Mouse (Mus musculus) liver, embryonic 14.5 days (tissue): ENCODE measurements at regions not wholly inside any gene's neighbourhood (a gene's known extent, or its start where the extent isn't known, plus 50 kb on each side); places are given as distances from the start of the nearest gene placed in this dataset.
A peak's percentile ranks its signal among the peaks of the same experiment; 100 is the strongest.

ENCODE experiments used
- ATAC-seq: fragments of 200-750 bp; cut with Nextera tagmentation; 2 replicates; pipeline ENCODE4 v1.8.0; 2017; ENCODE audit warnings: moderate number of reproducible peaks, mild to moderate bottlenecking, moderate library complexity; ENCODE audit not compliant: insufficient read depth
- DNase-seq, 3 experiments: peaks; one replicate each; pipeline ENCODE4 v3.0.0-alpha.2; 2012 to 2013; ENCODE audit warnings: low read depth in 3 of 3, low spot score in 3 of 3
- H3K27ac ChIP-seq: fragments of 300-500 bp; sonication (generic); 2 replicates; pipeline ENCODE4 v1.5.1; 2014; ENCODE audit warnings: moderate library complexity, mild to moderate bottlenecking, control low read depth, inconsistent platforms
- H3K27me3 ChIP-seq: fragments of 300-500 bp; sonication (generic); 2 replicates; pipeline ENCODE4 v1.6.1; 2014; ENCODE audit warnings: mild to moderate bottlenecking, low read length, moderate library complexity; ENCODE audit not compliant: control insufficient read depth, insufficient read depth
- H3K36me3 ChIP-seq: fragments of 300-500 bp; sonication (generic); replicated peaks from 2 replicates; pipeline ENCODE4 v1.6.1; 2014; ENCODE audit warnings: low read depth; ENCODE audit not compliant: control insufficient read depth, insufficient read depth
- H3K4me1 ChIP-seq, 2 experiments: fragments of 200-500 bp in 1 of 2; fragments of 300-500 bp in 1 of 2; sonication (generic) in 1 of 2; replicated peaks; 2 replicates each; pipeline ENCODE4 v1.6.1; 2012 to 2014; ENCODE audit warnings: antibody characterized with exemption in 1 of 2, inconsistent platforms in 1 of 2, low read length in 1 of 2; ENCODE audit not compliant: control insufficient read depth in 2 of 2, insufficient read depth in 2 of 2
- H3K4me2 ChIP-seq: fragments of 300-500 bp; sonication (generic); 2 replicates; pipeline ENCODE4 v1.6.1; 2014; ENCODE audit warnings: low read depth, mild to moderate bottlenecking, control low read depth, moderate library complexity
- H3K4me3 ChIP-seq, 2 experiments: fragments of 200-500 bp in 1 of 2; fragments of 300-500 bp in 1 of 2; sonication (generic) in 1 of 2; 2 replicates each; pipeline ENCODE4 v1.5.1; 2012 to 2014; ENCODE audit warnings: low read depth in 2 of 2, low read length in 2 of 2, mild to moderate bottlenecking in 2 of 2, control low read depth in 1 of 2, inconsistent platforms in 1 of 2, moderate library complexity in 1 of 2; ENCODE audit not compliant: insufficient read depth in 1 of 2
- H3K9ac ChIP-seq: fragments of 300-500 bp; sonication (generic); replicated peaks from 2 replicates; pipeline ENCODE4 v1.6.1; 2014; ENCODE audit warnings: mild to moderate bottlenecking, control low read depth, moderate library complexity
- H3K9me3 ChIP-seq: fragments of 300-500 bp; sonication (generic); 2 replicates; pipeline ENCODE4 v1.6.1; 2016; ENCODE audit warnings: low read length, mixed read lengths; ENCODE audit not compliant: control insufficient read depth
- CTCF ChIP-seq: IDR thresholded peaks from 2 replicates; pipeline ENCODE4 v1.5.1; 2016; ENCODE audit warnings: antibody characterized with exemption, low read depth, control low read depth
- EP300 ChIP-seq: IDR thresholded peaks from 2 replicates; pipeline ENCODE4 v1.6.1; 2016; ENCODE audit warnings: antibody characterized with exemption, low read depth
- WGBS: fragments of 180-500 bp; shearing (Covaris S2); extraction: QIAGEN DNeasy Blood & Tissue Kit; methylation state at CpG from one replicate; pipeline ENCODE4 v1.1.7; 2014; ENCODE audit not compliant: insufficient replicate concordance; 5-methylcytosine and 5-hydroxymethylcytosine counted together

GRCm38 (mm10) chr5:64401737-64402136 lies 245.6 kb downstream of the Tbc1d1 start:
- Histone ChIP-seq H3K36me3 (no peaks in the 10 kb centered on the region), H3K9ac (no peak overlapping the region), H3K4me2 (no peak overlapping the region), H3K27me3 (no peaks in the 10 kb centered on the region), H3K27ac (no peak overlapping the region), H3K9me3 (no peaks in the 10 kb centered on the region), H3K4me3 (no peak overlapping the region), H3K4me1 (peaks cover 0 to 6% of the 10 kb centered on the region in 2 experiments; a peak in 1 of 4 replicates)
- TF ChIP-seq CTCF (no peak), EP300 (no peak)
- no peak for ATAC-seq
- WGBS = 69% methylated on average over 9 of the region's 9 CpGs
- DNase-seq = no peak

GRCm38 (mm10) chr5:64403077-64403981 lies 247.2 kb downstream of the Tbc1d1 start:
- H3K27ac ChIP-seq = no peak overlapping the region
- no peak for ATAC-seq
- TF ChIP-seq EP300 = no peak
- TF ChIP-seq CTCF = no peak

GRCm38 (mm10) chr5:64403982-64404345 lies 247.9 kb downstream of the Tbc1d1 start:
- ATAC-seq (no peak), DNase-seq (no peak)
- no peaks in the 10 kb centered on the region for H3K36me3 ChIP-seq
- WGBS = 71% methylated on average over 7 of the region's 7 CpGs
- H3K9me3 ChIP-seq = no peaks in the 10 kb centered on the region
- no peak for TF ChIP-seq EP300
- no peak for TF ChIP-seq CTCF
- H3K9ac ChIP-seq = no peak overlapping the region
- no peak overlapping the region for H3K27ac ChIP-seq
- no peak overlapping the region for H3K4me3 ChIP-seq
- H3K4me1 ChIP-seq = peaks cover 0 to 6% of the 10 kb centered on the region in 2 experiments; a peak in 1 of 4 replicates
- H3K27me3 ChIP-seq = no peaks in the 10 kb centered on the region
- no peak overlapping the region for H3K4me2 ChIP-seq

More at GRCm38 (mm10) chr5:64403077-64403981, 247.2 kb downstream of the Tbc1d1 start:
- no peak overlapping the region for H3K4me3 ChIP-seq
- 60% methylated on average over 11 of the region's 11 CpGs for WGBS
- DNase-seq = no peak
- H3K9ac ChIP-seq = no peak overlapping the region
- H3K9me3 ChIP-seq = no peaks in the 10 kb centered on the region
- no peaks in the 10 kb centered on the region for H3K36me3 ChIP-seq
- peaks cover 0 to 6% of the 10 kb centered on the region in 2 experiments; a peak in 1 of 4 replicates for H3K4me1 ChIP-seq
- H3K4me2 ChIP-seq = no peak overlapping the region
- H3K27me3 ChIP-seq = no peaks in the 10 kb centered on the region

- ATAC-seq = no peak
- no peak overlapping the region for H3K4me3 ChIP-seq
- TF ChIP-seq CTCF = no peak
- H3K9me3 ChIP-seq = no peaks in the 10 kb centered on the region
- no peak overlapping the region for H3K9ac ChIP-seq
- 72% methylated on average over 5 of the region's 5 CpGs for WGBS
- no peaks in the 10 kb centered on the region for H3K27me3 ChIP-seq
- no peak overlapping the region for H3K27ac ChIP-seq
- peaks cover 0 to 6% of the 10 kb centered on the region in 2 experiments; a peak in 1 of 4 replicates for H3K4me1 ChIP-seq
- DNase-seq = no peak
- no peak overlapping the region for H3K4me2 ChIP-seq
- H3K36me3 ChIP-seq = no peaks in the 10 kb centered on the region
These were observed 248.4 kb downstream of the Tbc1d1 start for GRCm38 (mm10) chr5:64404512-64404911.

GRCm38 (mm10) chr5:64408938-64409337 lies 252.8 kb downstream of the Tbc1d1 start:
- DNase-seq = no peak
- Histone ChIP-seq H3K36me3 (no peaks in the 10 kb centered on the region), H3K9ac (no peak overlapping the region), H3K4me3 (no peak overlapping the region), H3K4me1 (peaks cover 0 to 3% of the 10 kb centered on the region in 2 experiments; a peak in 1 of 4 replicates), H3K9me3 (no peaks in the 10 kb centered on the region), H3K27me3 (no peaks in the 10 kb centered on the region), H3K4me2 (no peak overlapping the region), H3K27ac (no peak overlapping the region)
- WGBS = 53% methylated on average over 3 of the region's 3 CpGs
- peak; percentile 34; the same call in 1 of the 2 replicates for TF ChIP-seq CTCF
- TF ChIP-seq EP300 = no peak
- no peak for ATAC-seq
